Mouse (Mus musculus) mature B cell (primary cell): ENCODE results near the gene Zc3hc1.

ENCODE experiments used
- in situ Hi-C: fragments of 300-500 bp; cut with MboI; formaldehyde crosslinking; loops from 2 replicates; pipeline ENCODE4 v1.14.3; 2019

Gene Zc3hc1

GRCm38 (mm10) chr6:30374731-30375510 is 15.9 kb downstream of the Zc3hc1 start:
- in situ Hi-C loops, result no loop called here

GRCm38 (mm10) chr6:30372627-30373369 is 18.0 kb downstream of the Zc3hc1 start:
- in situ Hi-C loops, result no loop called here

DNA sequence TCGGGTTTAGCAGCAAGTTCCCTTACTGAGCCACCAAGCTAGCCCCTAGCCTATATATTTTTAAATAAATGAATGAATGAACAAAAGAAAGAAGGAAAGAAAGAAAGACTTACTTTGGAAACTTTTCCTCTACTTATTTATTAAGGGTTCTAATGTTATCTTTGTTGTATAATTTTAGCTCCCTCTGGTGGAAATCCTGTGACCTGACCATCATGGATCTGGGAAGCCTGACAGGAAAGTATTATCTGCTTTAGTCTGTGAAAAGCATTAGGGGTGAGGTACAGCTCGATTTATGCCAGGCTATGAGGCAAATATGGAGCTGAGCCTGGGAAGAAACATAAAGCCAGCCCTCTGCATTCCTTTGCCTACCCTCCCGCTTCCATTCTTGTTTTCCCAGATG is 21.5 kb downstream of the Zc3hc1 start:
- in situ Hi-C loops, result no loop called here

GRCm38 (mm10) chr6:30363808-30364207 is 27.0 kb downstream of the Zc3hc1 start:
- in situ Hi-C loops, result no loop called here

DNA sequence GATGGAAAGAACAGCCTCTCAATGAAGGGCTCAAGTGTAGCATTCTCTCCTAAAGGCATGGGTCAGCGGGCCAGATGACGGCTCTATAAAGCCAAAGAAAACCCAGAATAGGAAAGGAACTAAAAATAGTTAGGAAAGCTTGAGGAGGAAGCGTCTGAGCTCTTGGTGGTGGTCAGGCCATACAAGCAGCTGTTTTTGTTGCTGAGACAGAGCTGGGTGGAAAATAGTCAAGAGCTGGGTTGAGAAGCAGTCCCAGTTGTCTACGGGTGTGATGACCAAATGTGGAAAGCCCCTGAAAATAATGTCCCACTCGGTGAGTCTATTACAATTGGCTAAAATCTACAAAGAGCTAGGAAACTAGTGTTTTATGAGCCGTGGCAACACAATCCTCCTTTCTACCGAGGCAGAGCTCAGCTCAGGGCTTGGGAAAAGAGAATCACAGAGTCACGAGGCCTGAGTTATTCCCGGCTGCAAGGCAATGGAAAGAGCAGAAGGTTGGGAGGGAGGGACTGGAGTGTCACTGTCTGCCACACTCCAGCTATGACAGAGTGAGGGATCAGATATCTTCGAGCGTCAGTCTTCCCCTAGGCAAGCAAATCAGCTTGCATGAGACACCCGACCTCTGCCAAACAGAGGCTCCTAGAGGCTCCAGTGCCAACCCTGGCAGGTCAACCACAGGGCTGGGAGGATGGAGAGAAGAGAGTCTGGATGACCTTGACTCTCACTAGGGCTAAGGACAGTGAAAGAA is 30.9 kb downstream of the Zc3hc1 start:
- in situ Hi-C loops, result loop anchor here (10.0 kb wide), 1 partner anchor 505 kb away; no protein-coding TSS in a partner anchor

GRCm38 (mm10) chr6:30357561-30358177 is 33.2 kb downstream of the Zc3hc1 start:
- in situ Hi-C loops, result loop anchor here (10.0 kb wide), 1 partner anchor 503 kb away; no protein-coding TSS in a partner anchor

- in situ Hi-C loops, result loop anchor here (10.0 kb wide), 1 partner anchor 502 kb away; no protein-coding TSS in a partner anchor
These were observed 34.1 kb downstream of the Zc3hc1 start for GRCm38 (mm10) chr6:30356680-30357079.

- in situ Hi-C loops, result loop anchor here (10.0 kb wide), 1 partner anchor 501 kb away; no protein-coding TSS in a partner anchor
These were observed 34.7 kb downstream of the Zc3hc1 start for GRCm38 (mm10) chr6:30356161-30356560.

DNA sequence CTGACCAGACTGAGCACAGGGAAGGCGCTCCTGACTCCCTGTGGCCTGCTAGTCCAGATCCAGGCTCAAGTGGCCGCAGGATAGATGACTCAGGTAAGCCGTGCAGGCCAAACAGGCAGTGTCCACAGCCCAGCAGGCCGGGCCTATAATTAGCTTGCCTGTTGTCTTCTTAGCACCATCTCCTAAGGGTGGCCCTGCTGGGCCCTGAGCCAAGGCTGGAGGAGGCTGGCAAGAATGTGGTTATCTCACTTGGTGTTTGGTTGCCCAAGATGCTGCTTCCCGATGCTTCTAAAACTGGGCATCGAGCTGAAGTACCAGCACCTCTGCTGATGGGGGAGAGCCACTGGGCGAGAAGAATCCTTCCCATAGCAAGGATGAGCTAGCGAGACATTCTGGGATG is 35.1 kb downstream of the Zc3hc1 start:
- in situ Hi-C loops, result loop anchor here (10.0 kb wide), 1 partner anchor 501 kb away; no protein-coding TSS in a partner anchor

DNA sequence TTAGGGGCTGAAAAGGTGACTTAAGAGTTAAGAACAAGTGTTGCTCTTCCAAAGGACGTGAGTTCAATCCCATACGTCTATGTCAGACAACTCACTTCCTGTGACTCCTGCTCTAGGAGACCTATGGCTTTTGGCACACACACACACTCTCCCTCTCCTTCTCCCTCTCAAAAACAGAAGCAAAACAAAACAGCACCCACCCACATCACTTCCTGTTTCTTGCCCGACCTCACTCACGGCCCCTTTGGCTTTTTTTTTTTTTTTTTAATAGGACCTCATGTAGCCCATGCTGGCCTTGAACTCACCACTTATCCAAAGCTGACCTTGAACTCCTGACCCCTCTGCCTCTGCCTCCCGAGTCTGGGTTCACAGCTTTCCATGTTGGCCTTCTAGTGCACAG is 36.1 kb downstream of the Zc3hc1 start:
- in situ Hi-C loops, result loop anchor here (10.0 kb wide), 1 partner anchor 500 kb away; no protein-coding TSS in a partner anchor

GRCm38 (mm10) chr6:30353661-30354060 is 37.2 kb downstream of the Zc3hc1 start:
- in situ Hi-C loops, result loop anchor here (10.0 kb wide), 1 partner anchor 499 kb away; no protein-coding TSS in a partner anchor

GRCm38 (mm10) chr6:30352762-30353161 is 38.1 kb downstream of the Zc3hc1 start:
- in situ Hi-C loops, result loop anchor here (10.0 kb wide), 1 partner anchor 498 kb away; no protein-coding TSS in a partner anchor

DNA sequence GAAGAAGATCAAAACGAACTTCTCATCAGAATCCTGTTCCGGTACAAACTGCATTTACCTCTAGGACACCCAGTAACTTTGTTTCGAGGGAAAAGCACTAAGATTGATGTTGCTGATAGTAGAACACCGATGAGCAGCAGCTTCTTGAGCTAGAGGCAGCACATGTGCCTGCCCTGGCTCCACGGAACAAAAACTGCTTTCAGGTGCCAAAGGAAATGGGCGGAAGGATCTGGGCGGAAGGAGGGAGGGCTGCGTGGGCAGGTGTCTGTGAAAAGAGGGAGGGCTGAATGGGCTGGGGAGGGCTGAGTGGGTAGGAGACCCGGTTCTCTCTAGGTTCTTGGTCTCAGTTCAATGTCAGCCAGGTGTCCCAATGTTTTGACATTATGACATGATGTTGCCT is 39.5 kb downstream of the Zc3hc1 start:
- in situ Hi-C loops, result loop anchor here (10.0 kb wide), 1 partner anchor 496 kb away; no protein-coding TSS in a partner anchor

DNA sequence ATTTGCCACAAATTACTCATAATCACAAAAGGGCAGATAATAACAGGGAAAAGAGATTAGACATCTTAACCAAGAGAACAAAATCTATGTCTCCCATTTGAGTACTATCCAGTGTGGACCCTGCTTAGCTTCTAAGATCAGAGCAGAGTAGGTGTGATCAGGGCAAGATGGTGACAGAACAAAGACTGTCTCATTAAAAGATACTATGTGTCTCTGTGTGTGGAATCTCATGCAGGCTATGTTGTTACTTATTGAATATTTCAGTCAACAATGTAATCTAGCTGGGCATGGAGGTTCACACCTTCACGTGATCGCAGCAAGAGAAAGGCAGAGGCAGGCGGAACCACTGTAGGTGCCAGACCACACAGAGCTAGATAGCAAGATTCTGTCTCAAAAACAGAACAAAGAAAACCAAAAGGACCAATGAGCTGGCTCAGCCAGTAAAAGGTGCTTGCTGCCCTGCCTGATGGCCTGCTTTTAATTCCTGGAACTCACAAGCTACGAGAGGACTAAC is 43.5 kb downstream of the Zc3hc1 start:
- in situ Hi-C loops, result no loop called here

GRCm38 (mm10) chr6:30346737-30347136 is 44.1 kb downstream of the Zc3hc1 start:
- in situ Hi-C loops, result no loop called here

DNA sequence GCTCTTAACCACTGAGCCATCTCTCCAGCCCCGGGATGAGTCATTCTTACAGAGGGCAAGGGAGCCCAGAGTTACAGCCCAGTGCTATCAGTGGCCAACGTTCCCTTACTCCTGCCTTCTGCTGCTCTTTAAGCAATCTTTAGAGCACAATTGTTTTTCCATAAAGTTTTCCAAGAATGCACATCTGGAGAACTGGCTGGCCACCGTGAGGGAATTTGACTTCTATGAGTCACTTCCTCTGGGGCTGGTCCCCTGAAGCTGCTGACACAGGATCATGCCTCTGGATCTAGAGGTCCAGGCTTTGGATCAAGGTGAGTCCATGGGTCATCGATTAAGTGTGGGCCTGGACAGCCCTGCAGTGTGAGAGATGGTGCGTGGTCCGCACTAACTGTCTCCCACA is 46.8 kb downstream of the Zc3hc1 start:
- in situ Hi-C loops, result no loop called here

- in situ Hi-C loops, result no loop called here
These were observed 50.5 kb downstream of the Zc3hc1 start for GRCm38 (mm10) chr6:30340231-30340873.

DNA sequence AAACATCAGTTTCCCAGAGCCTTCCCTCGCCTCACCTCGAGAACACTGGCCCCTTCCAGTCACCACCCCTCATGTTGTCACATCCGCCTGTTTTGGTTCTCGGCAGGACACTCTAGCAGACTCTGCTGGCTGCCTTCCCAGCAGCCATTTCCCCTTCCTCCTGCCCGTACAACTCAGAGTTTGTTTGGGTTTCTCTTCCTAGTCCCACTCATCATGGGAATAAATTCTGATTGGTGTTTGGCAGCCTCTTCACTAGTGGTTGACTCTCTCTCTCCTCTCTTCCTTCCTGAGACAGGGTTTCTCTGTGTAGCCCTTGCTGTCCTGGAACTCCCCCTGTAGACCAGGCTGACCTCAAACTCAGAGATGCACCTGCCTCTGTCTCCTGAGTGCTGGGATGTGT is 53.9 kb downstream of the Zc3hc1 start:
- in situ Hi-C loops, result no loop called here

DNA sequence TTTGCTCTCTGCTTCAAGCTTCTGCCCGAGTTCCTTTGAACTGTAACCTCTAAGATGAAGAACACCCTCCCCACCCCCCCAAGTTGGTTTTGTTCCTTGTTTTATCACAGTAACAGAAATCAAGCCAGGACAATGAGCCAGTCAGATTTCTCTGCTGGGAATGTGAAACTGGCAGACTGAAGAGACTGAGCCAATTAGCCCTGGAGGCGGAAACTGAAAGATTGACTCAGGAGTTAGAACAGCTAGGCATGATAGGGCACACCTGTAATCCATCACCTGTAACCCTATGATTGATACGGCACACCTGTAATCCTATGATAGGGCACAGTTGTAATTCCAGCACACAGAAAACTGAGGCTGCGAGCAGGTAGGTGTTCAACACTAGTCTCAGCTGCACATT is 58.6 kb downstream of the Zc3hc1 start:
- in situ Hi-C loops, result no loop called here

DNA sequence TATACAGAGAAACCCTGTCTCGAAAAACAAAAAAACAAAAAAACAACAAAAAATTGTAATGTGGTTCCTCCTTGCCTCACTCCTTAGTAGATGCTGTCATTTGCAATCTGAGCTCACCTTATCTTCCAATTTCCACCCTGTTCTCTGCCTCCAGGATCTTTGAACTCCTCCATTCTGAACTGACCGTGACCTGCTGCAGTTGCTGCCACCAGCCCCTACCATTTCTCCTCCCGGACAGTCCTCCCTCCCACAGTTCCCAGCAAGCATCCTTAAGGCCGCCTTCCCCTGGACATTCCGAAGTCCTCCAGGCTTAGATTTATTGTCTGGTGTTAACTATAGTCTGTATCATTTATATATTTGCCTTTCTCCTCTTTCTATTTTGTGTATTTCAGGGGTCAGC is 60.1 kb downstream of the Zc3hc1 start:
- in situ Hi-C loops, result no loop called here
